Mouse (Mus musculus): ENCODE measurements around the gene Hoxc12.

DNA sequence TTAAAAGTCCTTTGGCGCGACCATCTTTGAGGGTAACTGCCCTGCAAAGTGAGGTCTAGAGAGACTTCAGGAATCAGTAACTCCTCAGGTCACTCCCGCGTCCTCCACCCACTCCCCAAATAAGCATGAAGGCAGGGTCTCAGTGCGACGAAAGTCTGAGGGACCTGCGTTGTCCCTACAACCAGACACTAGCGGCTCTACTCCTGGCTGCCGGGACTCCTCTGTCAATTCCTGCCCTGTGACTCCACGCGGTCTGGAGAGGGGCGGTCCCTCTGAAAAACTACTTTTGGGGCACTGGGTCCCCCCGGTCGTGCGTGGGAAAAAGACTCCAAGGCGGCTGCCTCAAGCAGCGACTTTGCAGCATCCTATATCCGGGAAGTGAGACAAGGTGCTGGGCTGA lies 26.5 kb upstream of the Hoxc12 start:
- no peak for TF ChIP-seq GATA1 (IDR thresholded peaks at IDR 0.05; ENCODE audit: low read length)
- no peak for TF ChIP-seq TAL1 (IDR thresholded peaks at IDR 0.05; ENCODE audit: low read length)

Measured in erythroblast, embryonic 14.5 days (primary cell).